Mouse (Mus musculus) limb, embryonic 14.5 days (tissue): ENCODE data around the gene Ngb. TPM values are rescaled to one million over a fixed set of nuclear protein-coding genes. Genes with fewer than 3 reads are reported as not detected.

Experiments
- ATAC-seq: fragments of 200-750 bp; cut with Nextera tagmentation; 2 replicates; pipeline ENCODE4 v1.8.0; 2017; ENCODE audit warnings: low read depth, moderate number of reproducible peaks, moderate TSS enrichment; ENCODE audit not compliant: low FRiP score
- DNase-seq: peaks from one replicate; pipeline ENCODE4 v3.0.0-alpha.2; 2015; ENCODE audit warnings: low spot score
- H3K27ac ChIP-seq: fragments of 300-500 bp; sonication (generic); replicated peaks from 2 replicates; pipeline ENCODE4 v1.5.1; 2014; ENCODE audit warnings: low read depth, mild to moderate bottlenecking, low read length, moderate library complexity, mixed read lengths
- H3K27me3 ChIP-seq: fragments of 300-500 bp; sonication (generic); 2 replicates; pipeline ENCODE4 v1.6.1; 2014; ENCODE audit warnings: low read length, mixed read lengths; ENCODE audit not compliant: control insufficient read depth, insufficient read depth
- H3K36me3 ChIP-seq: fragments of 300-500 bp; sonication (generic); 2 replicates; pipeline ENCODE4 v1.6.1; 2014; ENCODE audit warnings: mild to moderate bottlenecking, low read length, moderate library complexity, mixed read lengths; ENCODE audit not compliant: control insufficient read depth, insufficient read depth
- H3K4me1 ChIP-seq: fragments of 300-500 bp; sonication (generic); 2 replicates; pipeline ENCODE4 v1.6.1; 2014; ENCODE audit warnings: antibody characterized with exemption, low read length, mixed read lengths; ENCODE audit not compliant: control insufficient read depth, insufficient read depth
- H3K4me2 ChIP-seq: fragments of 300-500 bp; sonication (generic); replicated peaks from 2 replicates; pipeline ENCODE4 v1.6.1; 2014; ENCODE audit warnings: low read depth, mild to moderate bottlenecking, low read length, moderate library complexity; ENCODE audit not compliant: severe bottlenecking
- H3K4me3 ChIP-seq: fragments of 300-500 bp; sonication (generic); replicated peaks from 2 replicates; pipeline ENCODE4 v1.5.1; 2014; ENCODE audit warnings: low read length
- H3K9ac ChIP-seq: fragments of 300-500 bp; sonication (generic); 2 replicates; pipeline ENCODE4 v1.6.1; 2014; ENCODE audit warnings: mild to moderate bottlenecking, low read depth, low read length, moderate library complexity; ENCODE audit not compliant: severe bottlenecking
- H3K9me3 ChIP-seq: fragments of 300-500 bp; sonication (generic); 2 replicates; pipeline ENCODE4 v1.6.1; 2016; ENCODE audit warnings: low read length; ENCODE audit not compliant: control insufficient read depth
- POLR2A ChIP-seq: fragments of 200-500 bp; IDR thresholded peaks from 2 replicates; pipeline ENCODE4 v1.8.0; 2012; ENCODE audit warnings: inconsistent platforms, mild to moderate bottlenecking, moderate library complexity, borderline replicate concordance; ENCODE audit not compliant: insufficient read depth, insufficient read length; ENCODE audit errors: extremely low read depth
- WGBS: fragments of 180-500 bp; shearing (Covaris S2); extraction: QIAGEN DNeasy Blood & Tissue Kit; methylation state at CpG from one replicate; pipeline ENCODE4 v1.1.7; 2014; 5-methylcytosine and 5-hydroxymethylcytosine counted together
- polyA plus RNA-seq, 2 experiments: library from polyadenylated mRNA; depleted of rRNA in 1 of 2; stranded (reverse) in 1 of 2; unstranded in 1 of 2; fragments of >200 nt; fragmentation: Nextera tagmentation in 1 of 2; extraction: Ambion mirVana in 1 of 2; gene quantifications; 2 replicates each; pipeline versions ENCODE4 v1.2.1 to v1.2.3; 2012 to 2014

Ngb gene
- polyA plus RNA-seq, 2 experiments: 0.19 to 0.45 TPM

- H3K27ac ChIP-seq: no peak overlapping the region
Observed at GRCm38 (mm10) chr12:87107357-87107977, 5.1 kb upstream of the Ngb start.

GRCm38 (mm10) chr12:87104796-87105195 is 2.5 kb upstream of the Ngb start:
- H3K27ac ChIP-seq: no peak overlapping the region
- H3K9ac ChIP-seq: no peak overlapping the region
- ATAC-seq (no peak), DNase-seq (no peak)
- no peaks in the 10 kb centered on the region for H3K9me3 ChIP-seq
- H3K27me3 ChIP-seq: peaks cover 10% of the 10 kb centered on the region; the same call in 1 of the 2 replicates
- H3K4me2 ChIP-seq: no peak overlapping the region
- H3K4me3 ChIP-seq: no peak overlapping the region
- WGBS: 73% methylated on average over 4 of the region's 4 CpGs
- no peaks in the 10 kb centered on the region for H3K4me1 ChIP-seq
- H3K36me3 ChIP-seq: peaks cover 11% of the 10 kb centered on the region
- no peak for TF ChIP-seq POLR2A

More at GRCm38 (mm10) chr12:87107357-87107977, 5.1 kb upstream of the Ngb start:
- Histone ChIP-seq H3K9me3 (no peaks in the 10 kb centered on the region), H3K4me3 (no peak overlapping the region), H3K27me3 (no peaks in the 10 kb centered on the region; the same call in 1 of the 2 replicates), H3K36me3 (peaks cover 22% of the 10 kb centered on the region), H3K4me2 (no peak overlapping the region), H3K4me1 (no peaks in the 10 kb centered on the region), H3K9ac (no peak overlapping the region)
- TF ChIP-seq POLR2A: no peak
- WGBS: 24% methylated on average over 3 of the region's 3 CpGs
- ATAC-seq: no peak
- no peak for DNase-seq

- Histone ChIP-seq H3K36me3 (peaks cover 3% of the 10 kb centered on the region; the same call in 1 of the 2 replicates), H3K9ac (no peak overlapping the region), H3K27ac (no peak overlapping the region), H3K4me3 (no peak overlapping the region), H3K27me3 (peaks cover 10% of the 10 kb centered on the region; the same call in 1 of the 2 replicates), H3K4me2 (no peak overlapping the region), H3K9me3 (no peaks in the 10 kb centered on the region), H3K4me1 (no peaks in the 10 kb centered on the region)
- 94% methylated on average over 4 of the region's 4 CpGs for WGBS
- no peak for TF ChIP-seq POLR2A
- DNase-seq: no peak
- ATAC-seq: no peak
Observed at GRCm38 (mm10) chr12:87103471-87103870, 1.1 kb upstream of the Ngb start.

- no peak for TF ChIP-seq POLR2A
- no peaks in the 10 kb centered on the region for H3K36me3 ChIP-seq
- H3K27ac ChIP-seq: no peak overlapping the region
- no peaks in the 10 kb centered on the region for H3K4me1 ChIP-seq
- H3K27me3 ChIP-seq: peaks cover 10% of the 10 kb centered on the region; the same call in 1 of the 2 replicates
- no peak overlapping the region for H3K4me2 ChIP-seq
- DNase-seq (no peak), ATAC-seq (no peak)
- no peaks in the 10 kb centered on the region for H3K9me3 ChIP-seq
- H3K4me3 ChIP-seq: no peak overlapping the region
- WGBS: 82% methylated on average over 4 of the region's 4 CpGs
- no peak overlapping the region for H3K9ac ChIP-seq
Observed at GRCm38 (mm10) chr12:87100331-87100730, 2.0 kb downstream of the Ngb start.

GRCm38 (mm10) chr12:87093671-87094070 is 8.7 kb downstream of the Ngb start:
- TF ChIP-seq POLR2A: no peak
- Histone ChIP-seq H3K9me3 (no peaks in the 10 kb centered on the region), H3K4me2 (no peak overlapping the region), H3K9ac (no peak overlapping the region), H3K4me3 (no peak overlapping the region), H3K4me1 (no peaks in the 10 kb centered on the region), H3K27ac (no peak overlapping the region), H3K36me3 (no peaks in the 10 kb centered on the region), H3K27me3 (no peaks in the 10 kb centered on the region)
- DNase-seq (no peak), ATAC-seq (no peak)
- WGBS: 49% methylated on average over 6 of the region's 6 CpGs
